10 mouse cellular contexts compared by ENCODE assay signal in the genomic region with DNA sequence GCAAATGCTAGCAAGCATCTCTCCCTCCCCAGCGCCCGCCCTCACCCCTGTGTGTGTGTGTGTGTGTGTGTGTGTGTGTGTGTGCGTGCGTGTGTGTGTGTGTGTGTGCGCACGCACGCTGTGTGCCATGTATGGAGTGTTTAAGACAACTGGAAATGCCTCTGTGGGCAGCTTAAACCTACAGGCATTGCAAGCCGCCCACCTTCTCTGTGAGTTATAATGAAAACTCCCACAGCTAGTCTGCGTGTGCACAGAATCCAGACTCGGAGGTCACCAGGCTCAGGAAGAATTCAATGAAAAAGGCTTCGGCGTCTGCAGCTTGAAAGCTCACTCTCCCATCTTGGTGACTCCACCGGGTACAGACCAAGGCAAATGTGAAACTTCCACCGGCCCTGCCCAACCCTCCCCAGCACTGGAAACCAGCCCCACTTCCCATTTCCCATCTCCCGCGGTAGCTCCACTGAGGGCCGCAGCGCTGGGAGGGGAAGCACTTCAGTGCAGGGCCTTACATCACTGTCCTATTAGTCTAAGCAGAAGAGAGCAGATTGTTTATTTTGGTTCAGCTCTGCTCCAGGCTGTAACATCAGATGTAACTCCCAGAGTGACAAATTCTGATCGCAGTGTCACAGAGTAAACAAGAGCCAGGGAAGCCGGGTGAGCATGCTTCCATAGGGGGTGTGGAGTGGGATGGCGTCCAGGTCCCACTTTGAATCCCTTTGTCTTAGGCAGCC.
DNase-seq lines count a peak whose midpoint lies in the region; ATAC-seq and TF ChIP-seq lines count a peak whose summit lies in the region.
"Had no signal": no experiment of that assay in that cellular context is flagged by ENCODE, and none has a peak within 500 bp of the region (broad histone marks: within the 10 kb centered on the region; RNA-seq: fewer than 3 reads in every experiment).

No protein-coding gene starts in this region.

- H3K36me3 ChIP-seq in embryonic facial prominence, embryonic 14.5 days (ENCODE audit: control insufficient read depth, insufficient read depth, low read length): no peaks in the 10 kb centered on the region
- H3K36me3 ChIP-seq in embryonic facial prominence, embryonic 10.5 days (replicated peaks): no peaks in the 10 kb centered on the region
- no peaks in the 10 kb centered on the region for H3K36me3 ChIP-seq in neural tube, embryonic 15.5 days
- H3K36me3 ChIP-seq: liver, embryonic 15.5 days had no signal

- 0 out of 2 replicates have a peak, but pooled peaks have one; percentile 27 for ATAC-seq in embryonic facial prominence, embryonic 14.5 days (ENCODE audit: low read depth)
- ATAC-seq in neural tube, embryonic 15.5 days (ENCODE audit: low FRiP score): no peak

- no peaks in the 10 kb centered on the region for H3K9me3 ChIP-seq in embryonic facial prominence, embryonic 14.5 days (ENCODE audit: control insufficient read depth, low read length)
- H3K9me3 ChIP-seq in embryonic facial prominence, embryonic 10.5 days: no peaks in the 10 kb centered on the region
- H3K9me3 ChIP-seq in neural tube, embryonic 15.5 days (replicated peaks): no peaks in the 10 kb centered on the region
- H3K9me3 ChIP-seq: liver, embryonic 15.5 days had no signal

- H3K9ac ChIP-seq in embryonic facial prominence, embryonic 14.5 days (ENCODE audit: low read depth, low read length): no peak overlapping the region
- no peak overlapping the region for H3K9ac ChIP-seq in neural tube, embryonic 15.5 days (replicated peaks)
- H3K9ac ChIP-seq: liver, embryonic 15.5 days had no signal

- H3K27ac ChIP-seq in embryonic facial prominence, embryonic 14.5 days (replicated peaks; ENCODE audit: low read depth, low read length): no peak overlapping the region
- no peak overlapping the region for H3K27ac ChIP-seq in embryonic facial prominence, embryonic 10.5 days (replicated peaks)
- H3K27ac ChIP-seq in layer of hippocampus, adult 2 months: peak overlapping the region; percentile 83
- H3K27ac ChIP-seq in neural tube, embryonic 15.5 days (replicated peaks): 0 out of 2 replicates have a peak overlapping the region, but pooled peaks have one; percentile 13
- H3K27ac ChIP-seq: liver, embryonic 15.5 days had no signal

- no peak for TF ChIP-seq CTCF in layer of hippocampus, adult 2 months (conservative IDR thresholded peaks at IDR 0.05)

- no peak for DNase-seq in embryonic facial prominence, embryonic 14.5 days (ENCODE audit: low spot score)
- DNase-seq in embryonic facial prominence, embryonic 10.5 days (ENCODE audit: low spot score): no peak
- DNase-seq in layer of hippocampus, adult 2 months (ENCODE audit: low spot score in 2 of 2): no peak
- no peak for DNase-seq in layer of hippocampus, postnatal 25 days (ENCODE audit: extremely low spot score in 1 of 2, low spot score in 1 of 2)
- DNase-seq in layer of hippocampus, postnatal 14 days (ENCODE audit: low spot score in 2 of 2): peak; percentile 41 to 56
- DNase-seq in Muller cell, postnatal 12 days (ENCODE audit: inconsistent ontology term): no peak
- DNase-seq in testis, postnatal 10 days (ENCODE audit: low spot score): no peak
- DNase-seq: cerebellum, adult 11-12 months had no signal

- no peak overlapping the region for H3K4me3 ChIP-seq in embryonic facial prominence, embryonic 14.5 days (ENCODE audit: low read depth, low read length)
- H3K4me3 ChIP-seq in embryonic facial prominence, embryonic 10.5 days: no peak overlapping the region
- H3K4me3 ChIP-seq in layer of hippocampus, adult 2 months: no peak overlapping the region; the same call in 1 of the 2 replicates
- H3K4me3 ChIP-seq in neural tube, embryonic 15.5 days (replicated peaks): no peak overlapping the region
- H3K4me3 ChIP-seq: liver, embryonic 15.5 days had no signal

- 48% methylated on average over 16 of the region's 21 CpGs for WGBS in embryonic facial prominence, embryonic 14.5 days
- 65% methylated on average over 21 of the region's 21 CpGs for WGBS in embryonic facial prominence, embryonic 10.5 days
- 60% methylated on average over 19 of the region's 21 CpGs for WGBS in neural tube, embryonic 15.5 days

- H3K27me3 ChIP-seq in embryonic facial prominence, embryonic 14.5 days (replicated peaks; ENCODE audit: control insufficient read depth, insufficient read depth, low read length): no peaks in the 10 kb centered on the region
- H3K27me3 ChIP-seq in embryonic facial prominence, embryonic 10.5 days (replicated peaks; ENCODE audit: low read depth, poor library complexity, severe bottlenecking): peaks cover 17% of the 10 kb centered on the region
- no peaks in the 10 kb centered on the region for H3K27me3 ChIP-seq in neural tube, embryonic 15.5 days (replicated peaks)

- H3K4me2 ChIP-seq in embryonic facial prominence, embryonic 14.5 days (ENCODE audit: low read depth, low read length): no peak overlapping the region
- H3K4me2 ChIP-seq in neural tube, embryonic 15.5 days: peak overlapping the region; percentile 22; the same call in 1 of the 2 replicates
- H3K4me2 ChIP-seq: liver, embryonic 15.5 days had no signal

- H3K4me1 ChIP-seq in embryonic facial prominence, embryonic 14.5 days (ENCODE audit: control insufficient read depth, insufficient read depth, low read length): no peaks in the 10 kb centered on the region; the same call in 1 of the 2 replicates
- H3K4me1 ChIP-seq in embryonic facial prominence, embryonic 10.5 days: peaks cover 24% of the 10 kb centered on the region; the same call in 1 of the 2 replicates
- H3K4me1 ChIP-seq in neural tube, embryonic 15.5 days: peaks cover 28% of the 10 kb centered on the region
- H3K4me1 ChIP-seq: liver, embryonic 15.5 days had no signal

Comparison
In these comparisons a context has a peak if more than half of its experiments do, and no peak if none do; other contexts are left out.
1. DNase-seq: peak in layer of hippocampus, postnatal 14 days (2 of 2); none in embryonic facial prominence, embryonic 14.5 days (single experiment), embryonic facial prominence, embryonic 10.5 days (single experiment), layer of hippocampus, adult 2 months (0 of 2), layer of hippocampus, postnatal 25 days (0 of 2), Muller cell, postnatal 12 days (single experiment) and testis, postnatal 10 days (single experiment).
2. H3K27ac ChIP-seq: peak in layer of hippocampus, adult 2 months (single experiment) and neural tube, embryonic 15.5 days (single experiment); none in embryonic facial prominence, embryonic 14.5 days (single experiment) and embryonic facial prominence, embryonic 10.5 days (single experiment).